In genomic region chr13:71008216-71008615, GRCm38 (mm10) we compare ENCODE assay signal across 9 mouse cellular contexts.
DNase-seq lines count a peak whose midpoint lies in the region; ATAC-seq lines count a peak whose summit lies in the region.
"Had no signal": no experiment of that assay in that cellular context is flagged by ENCODE, and none has a peak within 500 bp of the region (broad histone marks: within the 10 kb centered on the region; RNA-seq: fewer than 3 reads in every experiment).

No protein-coding gene starts in this region.

- WGBS in limb, embryonic 11.5 days, result 22% methylated on average over 3 of the region's 3 CpGs
- 27% methylated on average over 3 of the region's 3 CpGs for WGBS in limb, embryonic 10.5 days

- no peak for ATAC-seq in limb, embryonic 11.5 days (ENCODE audit: insufficient number of reproducible peaks, low FRiP score, low TSS enrichment, low read depth)
- ATAC-seq in erythroid progenitor cell, adult 5-6 weeks (replicated peaks; ENCODE audit: low FRiP score, poor library complexity, severe bottlenecking), result no peak

- no peak overlapping the region for H3K4me3 ChIP-seq in limb, embryonic 11.5 days (ENCODE audit: low read depth, low read length)
- H3K4me3 ChIP-seq in limb, embryonic 10.5 days, result no peak overlapping the region
- H3K4me3 ChIP-seq: lung, embryonic 15.5 days had no signal

- no peaks in the 10 kb centered on the region for H3K27me3 ChIP-seq in limb, embryonic 11.5 days (ENCODE audit: control insufficient read depth, insufficient read depth, low read length)
- H3K27me3 ChIP-seq in limb, embryonic 10.5 days (ENCODE audit: low read depth, poor library complexity, severe bottlenecking), result no peaks in the 10 kb centered on the region
- H3K27me3 ChIP-seq: lung, embryonic 15.5 days had no signal

- no peak overlapping the region for H3K9ac ChIP-seq in limb, embryonic 11.5 days (ENCODE audit: low read length)
- H3K9ac ChIP-seq: lung, embryonic 15.5 days had no signal

- H3K36me3 ChIP-seq in limb, embryonic 11.5 days (ENCODE audit: control insufficient read depth, insufficient read depth, low read length), result no peaks in the 10 kb centered on the region
- H3K36me3 ChIP-seq in limb, embryonic 10.5 days, result no peaks in the 10 kb centered on the region
- H3K36me3 ChIP-seq: lung, embryonic 15.5 days had no signal

- H3K9me3 ChIP-seq in limb, embryonic 11.5 days (ENCODE audit: control insufficient read depth, low read length), result no peaks in the 10 kb centered on the region
- H3K9me3 ChIP-seq in limb, embryonic 10.5 days (replicated peaks), result no peaks in the 10 kb centered on the region
- H3K9me3 ChIP-seq: lung, embryonic 15.5 days had no signal

- no peak overlapping the region for H3K4me2 ChIP-seq in limb, embryonic 11.5 days (ENCODE audit: low read depth, severe bottlenecking)
- H3K4me2 ChIP-seq: lung, embryonic 15.5 days had no signal

- no peaks in the 10 kb centered on the region for H3K4me1 ChIP-seq in limb, embryonic 11.5 days (ENCODE audit: control insufficient read depth, insufficient read depth, low read length)
- no peaks in the 10 kb centered on the region for H3K4me1 ChIP-seq in limb, embryonic 10.5 days
- H3K4me1 ChIP-seq: lung, embryonic 15.5 days had no signal

- H3K27ac ChIP-seq in limb, embryonic 11.5 days (replicated peaks; ENCODE audit: low read depth, low read length), result no peak overlapping the region
- H3K27ac ChIP-seq in limb, embryonic 10.5 days, result no peak overlapping the region
- H3K27ac ChIP-seq: lung, embryonic 15.5 days had no signal

- peak; percentile 71 to 79 for DNase-seq in cerebellum, postnatal 14 days
- DNase-seq in cerebellum, adult 9-11 months, result no peak
- DNase-seq in limb, embryonic 11.5 days (ENCODE audit: low spot score), result peak; percentile 51
- no peak for DNase-seq in limb, embryonic 10.5 days (ENCODE audit: low spot score)
- peak; percentile 45 for DNase-seq in brain, embryonic 18.5 days (ENCODE audit: low read depth, low spot score)
- DNase-seq in layer of hippocampus, postnatal 25 days (ENCODE audit: extremely low spot score in 1 of 2, low spot score in 1 of 2), result peak; percentile 19 to 77
- DNase-seq in urinary bladder, postnatal 25 days (ENCODE audit: low spot score), result no peak

Comparison
In these comparisons a context has a peak if more than half of its experiments do, and no peak if none do; other contexts are left out.
1. DNase-seq: peak in cerebellum, postnatal 14 days (2 of 2), limb, embryonic 11.5 days (single experiment), brain, embryonic 18.5 days (single experiment) and layer of hippocampus, postnatal 25 days (2 of 2); none in cerebellum, adult 9-11 months (single experiment), limb, embryonic 10.5 days (single experiment) and urinary bladder, postnatal 25 days (single experiment).